Mouse (Mus musculus) limb, embryonic 14.5 days (tissue): ENCODE measurements around the gene Gm45837. TPM values are rescaled to one million over a fixed set of nuclear protein-coding genes. Genes with fewer than 3 reads are reported as not detected.

Source experiments
- ATAC-seq: fragments of 200-750 bp; cut with Nextera tagmentation; 2 replicates; pipeline ENCODE4 v1.8.0; 2017; ENCODE audit warnings: low read depth, moderate number of reproducible peaks, moderate TSS enrichment; ENCODE audit not compliant: low FRiP score
- DNase-seq: peaks from one replicate; pipeline ENCODE4 v3.0.0-alpha.2; 2015; ENCODE audit warnings: low spot score
- H3K27ac ChIP-seq: fragments of 300-500 bp; sonication (generic); replicated peaks from 2 replicates; pipeline ENCODE4 v1.5.1; 2014; ENCODE audit warnings: low read depth, mild to moderate bottlenecking, low read length, moderate library complexity, mixed read lengths
- H3K27me3 ChIP-seq: fragments of 300-500 bp; sonication (generic); 2 replicates; pipeline ENCODE4 v1.6.1; 2014; ENCODE audit warnings: low read length, mixed read lengths; ENCODE audit not compliant: control insufficient read depth, insufficient read depth
- H3K36me3 ChIP-seq: fragments of 300-500 bp; sonication (generic); 2 replicates; pipeline ENCODE4 v1.6.1; 2014; ENCODE audit warnings: mild to moderate bottlenecking, low read length, moderate library complexity, mixed read lengths; ENCODE audit not compliant: control insufficient read depth, insufficient read depth
- H3K4me1 ChIP-seq: fragments of 300-500 bp; sonication (generic); 2 replicates; pipeline ENCODE4 v1.6.1; 2014; ENCODE audit warnings: antibody characterized with exemption, low read length, mixed read lengths; ENCODE audit not compliant: control insufficient read depth, insufficient read depth
- H3K4me2 ChIP-seq: fragments of 300-500 bp; sonication (generic); replicated peaks from 2 replicates; pipeline ENCODE4 v1.6.1; 2014; ENCODE audit warnings: low read depth, mild to moderate bottlenecking, low read length, moderate library complexity; ENCODE audit not compliant: severe bottlenecking
- H3K4me3 ChIP-seq: fragments of 300-500 bp; sonication (generic); replicated peaks from 2 replicates; pipeline ENCODE4 v1.5.1; 2014; ENCODE audit warnings: low read length
- H3K9ac ChIP-seq: fragments of 300-500 bp; sonication (generic); 2 replicates; pipeline ENCODE4 v1.6.1; 2014; ENCODE audit warnings: mild to moderate bottlenecking, low read depth, low read length, moderate library complexity; ENCODE audit not compliant: severe bottlenecking
- H3K9me3 ChIP-seq: fragments of 300-500 bp; sonication (generic); 2 replicates; pipeline ENCODE4 v1.6.1; 2016; ENCODE audit warnings: low read length; ENCODE audit not compliant: control insufficient read depth
- POLR2A ChIP-seq: fragments of 200-500 bp; IDR thresholded peaks from 2 replicates; pipeline ENCODE4 v1.8.0; 2012; ENCODE audit warnings: inconsistent platforms, mild to moderate bottlenecking, moderate library complexity, borderline replicate concordance; ENCODE audit not compliant: insufficient read depth, insufficient read length; ENCODE audit errors: extremely low read depth
- WGBS: fragments of 180-500 bp; shearing (Covaris S2); extraction: QIAGEN DNeasy Blood & Tissue Kit; methylation state at CpG from one replicate; pipeline ENCODE4 v1.1.7; 2014; 5-methylcytosine and 5-hydroxymethylcytosine counted together
- polyA plus RNA-seq, 2 experiments: library from polyadenylated mRNA; depleted of rRNA in 1 of 2; stranded (reverse) in 1 of 2; unstranded in 1 of 2; fragments of >200 nt; fragmentation: Nextera tagmentation in 1 of 2; extraction: Ambion mirVana in 1 of 2; gene quantifications; 2 replicates each; pipeline versions ENCODE4 v1.2.1 to v1.2.3; 2012 to 2014

The Gm45837 gene
- polyA plus RNA-seq, 2 experiments: 0.41 to 7.5 TPM

DNA sequence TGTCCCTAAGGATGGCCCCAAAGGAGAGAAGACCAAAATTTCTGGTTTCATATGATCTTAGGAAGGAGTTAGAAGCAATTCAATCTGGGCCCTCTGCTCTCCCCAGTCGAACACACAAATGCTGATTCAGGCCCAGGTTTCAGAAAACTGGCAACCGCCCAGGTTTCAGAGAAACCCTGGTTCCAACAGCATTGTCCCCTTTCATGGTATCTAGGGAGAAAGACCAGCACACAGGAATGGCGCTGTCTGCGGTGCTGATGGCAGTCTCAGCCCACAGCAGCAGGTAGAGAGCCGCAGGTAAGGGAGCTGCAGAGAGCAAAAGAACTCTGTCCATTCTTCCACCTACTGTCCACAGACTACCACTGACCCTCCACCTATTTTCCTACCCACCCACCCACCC, 66.5 kb downstream of the Gm45837 start:
- no peaks in the 10 kb centered on the region for H3K36me3 ChIP-seq
- DNase-seq: no peak

DNA sequence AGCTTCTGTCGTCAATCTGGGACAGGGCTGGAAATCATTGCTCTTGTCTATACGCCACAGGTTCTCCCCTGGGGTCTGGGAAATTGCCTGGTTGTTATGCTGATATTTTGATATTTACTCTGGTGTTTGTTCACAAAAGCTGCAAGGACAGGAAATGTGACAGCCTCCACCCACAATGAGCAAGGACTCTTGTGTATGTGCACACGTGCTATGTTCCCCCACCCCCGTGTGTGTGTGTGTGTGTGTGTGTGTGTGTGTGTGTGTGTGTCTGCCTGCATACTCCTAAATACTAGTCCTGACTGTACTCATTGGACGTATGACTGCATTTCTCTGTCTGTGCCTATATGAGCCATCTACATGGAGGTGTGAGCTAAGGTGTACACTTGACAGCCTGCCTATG, 67.4 kb downstream of the Gm45837 start:
- 72% methylated on average over 5 of the region's 5 CpGs for WGBS
- no peak for TF ChIP-seq POLR2A
- H3K27me3 ChIP-seq: no peaks in the 10 kb centered on the region
- no peak overlapping the region for H3K27ac ChIP-seq
- ATAC-seq (no peak), DNase-seq (no peak)
- H3K9ac ChIP-seq: no peak overlapping the region
- no peaks in the 10 kb centered on the region for H3K36me3 ChIP-seq
- no peak overlapping the region for H3K4me2 ChIP-seq
- no peak overlapping the region for H3K4me3 ChIP-seq
- H3K9me3 ChIP-seq: no peaks in the 10 kb centered on the region
- H3K4me1 ChIP-seq: 0 out of 2 replicates have a peak, but pooled peaks cover 3% of the 10 kb centered on the region

More for the DNA sequence above, 66.5 kb downstream of the Gm45837 start:
- no peak overlapping the region for H3K9ac ChIP-seq
- H3K4me1 ChIP-seq: peaks cover 6% of the 10 kb centered on the region
- no peak overlapping the region for H3K4me2 ChIP-seq
- TF ChIP-seq POLR2A: no peak
- WGBS: 42% methylated on average over 5 of the region's 5 CpGs
- ATAC-seq: no peak
- H3K4me3 ChIP-seq: no peak overlapping the region
- no peaks in the 10 kb centered on the region for H3K27me3 ChIP-seq
- H3K9me3 ChIP-seq: no peaks in the 10 kb centered on the region
- H3K27ac ChIP-seq: no peak overlapping the region

DNA sequence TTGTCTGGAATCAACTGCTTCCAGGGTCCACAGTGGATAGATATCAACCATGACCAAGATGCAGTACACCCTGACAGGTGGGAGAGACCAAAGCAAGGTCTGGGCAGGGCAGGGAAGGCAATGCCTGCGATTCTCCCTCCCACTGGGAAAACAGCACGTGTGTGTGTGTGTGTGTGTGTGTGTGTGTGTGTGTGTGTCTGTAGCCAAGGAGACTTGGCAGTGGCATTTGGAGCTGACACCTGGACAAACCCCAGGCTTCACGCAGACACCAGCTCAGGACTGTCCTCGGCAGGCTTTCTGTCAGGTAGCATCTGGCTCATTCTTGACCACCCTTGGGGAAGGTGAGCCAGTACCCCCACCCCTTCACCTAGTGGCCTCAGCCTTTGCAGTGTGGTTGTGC, 69.2 kb downstream of the Gm45837 start:
- H3K4me3 ChIP-seq: no peak overlapping the region
- H3K27ac ChIP-seq: no peak overlapping the region
- ATAC-seq (no peak), DNase-seq (no peak)
- 71% methylated on average over 4 of the region's 4 CpGs for WGBS
- no peak for TF ChIP-seq POLR2A
- H3K4me2 ChIP-seq: no peak overlapping the region
- H3K9me3 ChIP-seq: no peaks in the 10 kb centered on the region
- H3K36me3 ChIP-seq: no peaks in the 10 kb centered on the region
- H3K9ac ChIP-seq: no peak overlapping the region
- 0 out of 2 replicates have a peak, but pooled peaks cover 3% of the 10 kb centered on the region for H3K4me1 ChIP-seq
- H3K27me3 ChIP-seq: no peaks in the 10 kb centered on the region

DNA sequence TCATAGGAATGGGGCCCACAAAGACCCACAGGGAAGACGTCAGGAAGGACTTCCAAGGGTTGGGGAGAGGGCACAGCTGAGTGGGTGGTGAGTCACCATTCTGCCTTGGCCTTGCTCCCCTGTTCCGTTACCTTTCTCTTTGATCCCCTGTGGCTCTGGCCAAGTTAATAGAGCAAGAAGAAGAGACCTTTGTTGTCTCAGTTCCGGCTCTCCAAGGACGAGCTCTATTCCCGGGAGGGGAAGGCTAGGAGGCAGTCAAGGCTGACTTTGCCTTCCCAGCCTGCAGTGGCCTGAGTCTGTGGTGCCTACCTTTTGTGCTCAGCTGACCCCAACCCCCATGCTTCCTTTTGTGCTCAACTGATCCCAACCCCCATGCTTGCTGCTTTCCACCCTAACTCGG, 70.0 kb downstream of the Gm45837 start:
- no peak overlapping the region for H3K9ac ChIP-seq
- ATAC-seq: no peak
- no peak for DNase-seq
- H3K27me3 ChIP-seq: no peaks in the 10 kb centered on the region
- 70% methylated on average over 6 of the region's 6 CpGs for WGBS
- 0 out of 2 replicates have a peak, but pooled peaks cover 3% of the 10 kb centered on the region for H3K4me1 ChIP-seq
- H3K27ac ChIP-seq: no peak overlapping the region
- TF ChIP-seq POLR2A: no peak
- no peaks in the 10 kb centered on the region for H3K9me3 ChIP-seq
- no peak overlapping the region for H3K4me2 ChIP-seq
- no peaks in the 10 kb centered on the region for H3K36me3 ChIP-seq
- no peak overlapping the region for H3K4me3 ChIP-seq

DNA sequence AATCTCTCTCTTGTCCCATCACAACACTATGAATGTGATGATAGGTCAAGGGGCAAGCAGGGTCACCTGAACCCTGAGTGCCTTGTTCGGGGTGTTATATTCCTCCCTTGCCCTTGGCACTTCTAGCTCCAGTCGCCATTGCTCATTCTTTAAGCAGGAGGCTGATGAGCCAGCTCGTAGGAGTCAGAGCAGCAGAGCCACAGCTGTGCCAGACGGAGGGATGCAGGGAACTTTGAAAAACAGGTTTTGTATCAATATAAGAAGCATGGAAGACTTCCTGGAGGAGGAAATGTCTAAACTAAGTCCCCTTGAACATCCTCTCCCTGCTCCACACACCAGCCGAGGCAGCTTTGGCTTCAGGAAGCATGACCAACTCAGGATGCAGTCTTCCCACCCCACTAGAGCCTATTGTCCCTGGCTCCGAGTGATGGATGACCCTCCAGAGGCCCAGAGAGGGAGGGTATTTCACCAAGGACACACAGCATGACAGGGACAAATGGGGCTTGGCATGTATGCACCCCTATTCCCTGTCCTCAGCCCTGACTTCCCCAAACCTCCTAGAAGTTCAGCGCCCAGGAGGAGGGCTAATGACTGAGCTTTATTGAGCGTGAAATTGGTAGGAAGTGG, 71.3 kb downstream of the Gm45837 start:
- 45% methylated on average over 8 of the region's 8 CpGs for WGBS
- no peaks in the 10 kb centered on the region for H3K36me3 ChIP-seq
- 0 out of 2 replicates have a peak, but pooled peaks cover 3% of the 10 kb centered on the region for H3K4me1 ChIP-seq
- no peaks in the 10 kb centered on the region for H3K9me3 ChIP-seq
- no peak for ATAC-seq
- no peak overlapping the region for H3K27ac ChIP-seq
- no peak for DNase-seq
- no peak overlapping the region for H3K4me2 ChIP-seq
- no peaks in the 10 kb centered on the region for H3K27me3 ChIP-seq
- no peak overlapping the region for H3K4me3 ChIP-seq
- TF ChIP-seq POLR2A: no peak
- no peak overlapping the region for H3K9ac ChIP-seq

DNA sequence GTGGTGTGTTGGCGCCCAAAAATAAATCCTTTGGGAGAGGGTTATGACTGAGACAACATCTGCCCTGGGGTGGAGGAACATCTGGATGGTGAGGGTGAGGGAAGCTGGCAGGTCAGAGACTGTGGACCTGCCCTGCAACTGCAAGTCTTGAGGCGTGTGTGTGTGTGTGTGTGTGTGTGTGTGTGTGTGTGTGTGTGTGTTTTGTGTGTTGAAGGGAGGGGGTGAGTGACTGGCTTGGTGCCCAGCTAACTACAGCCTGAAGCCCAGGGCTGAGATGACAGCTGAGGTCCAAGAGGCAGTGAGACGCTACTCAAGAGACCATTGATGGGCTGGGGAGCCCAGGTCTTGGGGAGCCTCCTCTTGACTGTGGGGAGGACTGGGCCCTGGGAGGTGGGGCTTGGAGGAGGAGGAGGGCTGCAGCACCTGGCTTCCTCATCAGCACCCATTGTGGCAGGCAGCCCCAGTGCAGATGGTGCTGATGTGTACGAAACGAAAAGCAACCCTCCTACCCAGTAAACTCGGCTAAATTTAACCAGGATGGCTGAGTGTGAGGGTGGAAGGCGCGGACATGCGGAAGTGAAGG, 71.9 kb downstream of the Gm45837 start:
- TF ChIP-seq POLR2A: no peak
- H3K36me3 ChIP-seq: no peaks in the 10 kb centered on the region
- H3K9me3 ChIP-seq: no peaks in the 10 kb centered on the region
- H3K4me1 ChIP-seq: 0 out of 2 replicates have a peak, but pooled peaks cover 3% of the 10 kb centered on the region
- H3K27me3 ChIP-seq: no peaks in the 10 kb centered on the region
- H3K4me2 ChIP-seq: no peak overlapping the region
- DNase-seq: no peak
- H3K27ac ChIP-seq: no peak overlapping the region
- no peak overlapping the region for H3K9ac ChIP-seq
- H3K4me3 ChIP-seq: no peak overlapping the region
- 57% methylated on average over 9 of the region's 9 CpGs for WGBS
- no peak for ATAC-seq
